Mouse (Mus musculus) kidney, embryonic 16.5 days (tissue): ENCODE data around the gene Pou5f2. TPM values are rescaled to one million over a fixed set of nuclear protein-coding genes. Genes with fewer than 3 reads are reported as not detected.

ENCODE experiments used
- ATAC-seq: fragments of 200-750 bp; cut with Nextera tagmentation; 2 replicates; pipeline ENCODE4 v1.8.0; 2017; ENCODE audit warnings: moderate TSS enrichment; ENCODE audit not compliant: low FRiP score, low TSS enrichment
- H3K27ac ChIP-seq: fragments of 300-500 bp; sonication (generic); 2 replicates; pipeline ENCODE4 v1.5.1; 2014; ENCODE audit warnings: low read length
- H3K27me3 ChIP-seq: fragments of 300-500 bp; sonication (generic); 2 replicates; pipeline ENCODE4 v1.6.1; 2014; ENCODE audit warnings: low read length, control low read depth, mixed read lengths; ENCODE audit not compliant: insufficient read depth
- H3K36me3 ChIP-seq: fragments of 300-500 bp; sonication (generic); 2 replicates; pipeline ENCODE4 v1.6.1; 2014; ENCODE audit warnings: low read length, control low read depth, mixed read lengths; ENCODE audit not compliant: insufficient read depth
- H3K4me1 ChIP-seq: fragments of 300-500 bp; sonication (generic); 2 replicates; pipeline ENCODE4 v1.6.1; 2014; ENCODE audit warnings: low read length, control low read depth, mixed read lengths; ENCODE audit not compliant: insufficient read depth
- H3K4me2 ChIP-seq: fragments of 300-500 bp; sonication (generic); replicated peaks from 2 replicates; pipeline ENCODE4 v1.6.1; 2014; ENCODE audit warnings: low read depth, low read length
- H3K4me3 ChIP-seq: fragments of 300-500 bp; sonication (generic); 2 replicates; pipeline ENCODE4 v1.5.1; 2014; ENCODE audit warnings: mild to moderate bottlenecking, low read length
- H3K9ac ChIP-seq: fragments of 300-500 bp; sonication (generic); replicated peaks from 2 replicates; pipeline ENCODE4 v1.6.1; 2014; ENCODE audit warnings: low read length
- H3K9me3 ChIP-seq: fragments of 300-500 bp; sonication (generic); 2 replicates; pipeline ENCODE4 v1.6.1; 2016; ENCODE audit warnings: low read length, control low read depth
- WGBS: fragments of 180-500 bp; shearing (Covaris S2); extraction: QIAGEN DNeasy Blood & Tissue Kit; methylation state at CpG from one replicate; pipeline ENCODE4 v1.1.7; 2014; 5-methylcytosine and 5-hydroxymethylcytosine counted together
- polyA plus RNA-seq: library from polyadenylated mRNA; unstranded; fragments of >200 nt; fragmentation: Nextera tagmentation; extraction: Ambion mirVana; gene quantifications from 2 replicates; pipeline ENCODE4 v1.2.1, GENCODE M21; 2015

Pou5f2 gene
- 0.81 and 2.3 TPM in 2 replicates for polyA plus RNA-seq

DNA sequence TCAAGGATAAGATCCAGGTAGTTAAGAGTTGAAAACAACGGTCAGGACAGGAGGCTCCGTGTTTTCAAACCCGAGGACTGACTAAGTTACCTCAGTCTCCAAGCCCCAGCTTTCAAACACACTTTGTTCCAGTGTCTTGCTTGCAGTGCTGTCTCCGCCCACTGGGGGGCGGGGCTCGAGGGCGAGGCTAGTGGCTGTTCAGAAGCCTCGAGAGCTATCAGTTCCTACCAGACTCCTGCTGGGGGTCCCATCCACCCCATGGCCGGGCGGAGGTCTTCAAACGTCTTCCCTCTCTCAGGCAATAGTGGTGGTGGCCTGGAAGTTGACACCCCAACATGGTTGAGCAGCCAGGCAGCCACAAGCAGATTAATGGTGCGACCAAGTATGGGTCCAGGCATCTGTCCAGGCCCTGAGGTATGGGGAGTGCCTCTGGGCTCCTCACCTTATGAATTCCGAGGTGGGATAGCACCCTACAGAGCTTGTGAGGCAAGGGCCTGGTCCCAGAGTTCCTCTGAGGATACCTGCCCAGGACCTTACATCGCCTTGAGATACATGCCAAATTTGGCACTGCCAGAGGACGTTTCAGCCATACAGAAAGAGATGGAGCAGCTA, at the start of gene Pou5f2:
TSS of gene Pou5f2 (plus strand) at position 220 of the 612 bp plus-strand sequence.
- Histone ChIP-seq H3K36me3 (no peaks in the 10 kb centered on the region), H3K9ac (no peak within 1 kb of the TSS), H3K4me1 (no peaks in the 10 kb centered on the region), H3K4me2 (no peak within 1 kb of the TSS), H3K4me3 (no peak within 1 kb of the TSS), H3K9me3 (no peaks in the 10 kb centered on the region), H3K27ac (no peak within 1 kb of the TSS), H3K27me3 (no peaks in the 10 kb centered on the region)
- 57% methylated on average over 15 of the region's 15 CpGs for WGBS
- ATAC-seq: no peak

DNA sequence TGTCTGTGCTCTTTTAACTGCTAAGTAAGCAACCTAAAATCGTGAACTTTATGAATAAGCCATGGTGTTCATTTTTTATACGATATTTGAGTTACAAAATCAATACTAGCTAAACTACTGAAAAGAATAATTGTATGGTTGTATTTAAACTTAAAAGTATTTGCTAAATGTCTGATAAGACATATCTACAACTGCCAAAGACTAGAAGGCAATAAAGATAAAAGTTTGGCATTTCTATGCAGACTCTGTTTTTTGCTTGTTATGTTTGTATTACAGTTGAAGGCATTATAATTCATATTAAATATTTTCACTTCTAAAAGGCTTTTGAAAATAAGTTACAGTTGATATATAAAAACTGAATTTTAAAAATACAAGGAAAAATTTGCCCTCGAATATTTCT, 48.5 kb upstream of the Pou5f2 start:
- Histone ChIP-seq H3K27me3 (no peaks in the 10 kb centered on the region), H3K4me1 (no peaks in the 10 kb centered on the region), H3K36me3 (no peaks in the 10 kb centered on the region), H3K27ac (no peak overlapping the region), H3K4me3 (no peak overlapping the region), H3K4me2 (no peak overlapping the region), H3K9me3 (no peaks in the 10 kb centered on the region), H3K9ac (no peak overlapping the region)
- ATAC-seq: no peak
- 84% methylated on average over 3 of the region's 3 CpGs for WGBS

DNA sequence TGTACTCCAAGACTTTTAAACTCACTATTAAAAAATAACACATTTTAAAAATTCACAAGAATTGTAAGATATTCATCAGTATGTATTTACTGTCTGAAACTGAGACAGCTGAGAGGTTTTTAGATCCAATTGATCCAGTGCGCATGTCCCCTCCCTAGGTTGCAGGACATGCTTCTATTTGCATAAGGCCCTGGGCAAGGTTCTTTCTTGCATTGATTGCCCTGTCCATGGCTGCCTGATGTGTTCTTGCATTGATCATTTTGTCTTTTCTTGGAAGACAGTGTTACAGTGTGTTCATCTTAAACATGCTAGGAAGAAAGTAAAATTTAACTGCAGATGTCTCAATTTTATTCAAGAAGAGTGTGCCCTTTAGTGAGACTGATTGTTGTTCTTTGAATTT, 47.6 kb upstream of the Pou5f2 start:
- ATAC-seq: no peak
- Histone ChIP-seq H3K27me3 (no peaks in the 10 kb centered on the region), H3K4me1 (no peaks in the 10 kb centered on the region), H3K36me3 (no peaks in the 10 kb centered on the region), H3K27ac (no peak overlapping the region), H3K9ac (no peak overlapping the region), H3K9me3 (no peaks in the 10 kb centered on the region), H3K4me2 (no peak overlapping the region), H3K4me3 (no peak overlapping the region)
- 94% methylated on average over 1 of the region's 1 CpGs for WGBS

DNA sequence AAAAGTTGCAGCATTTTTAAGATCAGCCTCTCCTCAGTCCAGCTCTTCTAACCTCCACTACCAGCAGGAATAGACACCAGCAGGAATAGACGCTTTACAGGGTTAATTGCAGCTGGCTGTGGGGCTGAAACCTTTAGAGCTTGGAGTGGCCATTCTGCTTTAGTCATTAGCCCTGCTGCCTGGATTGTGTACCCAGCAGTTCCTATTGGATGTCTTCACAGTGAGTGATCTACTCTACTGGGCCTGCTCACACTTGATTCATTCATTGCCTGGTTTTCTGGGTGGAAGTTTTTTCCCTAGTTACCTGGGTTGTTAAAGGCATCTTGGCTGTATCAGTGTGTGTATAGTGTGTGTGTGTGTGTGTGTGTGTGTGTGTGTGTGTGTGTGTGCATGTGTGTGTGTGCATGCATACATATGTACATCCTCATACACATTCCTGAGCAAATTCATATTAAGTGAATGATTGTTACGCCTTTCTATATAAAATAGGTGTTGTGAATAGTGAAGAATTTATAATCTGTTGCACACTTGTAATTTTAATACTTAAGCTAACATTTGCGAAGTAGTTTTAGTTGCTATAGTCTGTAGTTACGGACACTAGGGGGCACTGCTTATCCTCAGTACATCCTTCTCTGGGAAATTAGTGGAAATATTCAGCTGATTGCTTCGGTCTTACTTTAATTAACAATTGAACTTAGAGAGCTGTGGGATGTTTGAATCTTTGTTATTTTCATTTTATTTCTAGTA, 42.4 kb upstream of the Pou5f2 start:
- Histone ChIP-seq H3K9ac (no peak overlapping the region), H3K4me1 (no peaks in the 10 kb centered on the region), H3K4me2 (no peak overlapping the region), H3K4me3 (no peak overlapping the region), H3K27me3 (no peaks in the 10 kb centered on the region), H3K9me3 (no peaks in the 10 kb centered on the region), H3K36me3 (no peaks in the 10 kb centered on the region), H3K27ac (no peak overlapping the region)
- WGBS: 23% methylated on average over 5 of the region's 5 CpGs
- ATAC-seq: peak; percentile 39; the same call in 1 of the 2 replicates

DNA sequence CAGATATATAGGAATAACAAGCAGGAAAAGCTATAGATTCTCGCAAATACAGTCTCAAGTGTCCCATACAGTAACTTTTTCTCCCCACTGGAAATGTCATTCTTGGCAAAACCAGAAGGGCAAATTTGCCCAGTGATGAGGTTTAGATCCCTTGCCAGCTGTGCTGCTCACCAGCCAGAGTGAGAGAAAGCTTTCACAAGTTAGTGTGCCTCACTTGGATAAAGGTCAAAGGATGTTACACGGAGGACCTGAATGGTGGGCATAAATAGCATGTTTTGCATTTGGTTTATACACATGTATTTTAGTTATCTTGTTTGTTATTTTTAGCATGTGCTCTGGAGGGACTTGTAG, 41.9 kb upstream of the Pou5f2 start:
- H3K9ac ChIP-seq: no peak overlapping the region
- H3K36me3 ChIP-seq: no peaks in the 10 kb centered on the region
- H3K4me1 ChIP-seq: no peaks in the 10 kb centered on the region
- no peak overlapping the region for H3K27ac ChIP-seq
- ATAC-seq: no peak
- no peaks in the 10 kb centered on the region for H3K27me3 ChIP-seq
- H3K9me3 ChIP-seq: no peaks in the 10 kb centered on the region
- WGBS: 71% methylated on average over 2 of the region's 2 CpGs
- no peak overlapping the region for H3K4me2 ChIP-seq
- no peak overlapping the region for H3K4me3 ChIP-seq

DNA sequence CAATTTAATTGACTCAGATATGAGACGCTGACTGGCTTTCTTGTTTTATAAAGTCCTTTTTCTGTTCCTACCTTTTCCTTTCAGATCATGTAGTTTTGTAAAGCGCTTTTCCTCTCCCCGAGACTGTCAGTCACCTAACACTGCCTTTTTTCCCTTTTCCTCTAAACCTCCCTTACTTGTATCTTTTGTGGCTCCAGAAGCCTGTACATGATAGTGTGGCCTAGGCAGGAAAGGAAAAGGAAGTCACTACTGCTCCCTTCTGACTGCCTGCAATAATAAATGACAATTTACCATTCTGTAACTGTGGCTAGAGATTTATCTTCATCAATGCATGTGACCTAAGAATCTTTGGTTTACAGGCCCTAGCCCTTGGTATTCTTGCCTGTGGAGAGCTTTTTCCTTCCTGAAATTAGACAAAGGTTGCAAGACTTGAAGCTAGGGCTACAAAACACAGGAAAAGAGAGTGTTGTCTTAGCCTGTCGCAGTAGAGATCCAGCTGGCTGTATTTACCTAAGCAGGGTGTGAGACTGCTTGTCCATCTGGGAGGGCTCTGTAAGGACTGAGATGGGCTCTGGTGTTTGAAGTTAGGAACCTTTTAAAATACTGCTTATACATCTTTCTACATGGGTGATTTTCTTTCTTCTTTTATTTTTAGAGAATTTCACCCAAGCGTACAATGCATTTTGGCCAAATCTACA, 33.4 kb upstream of the Pou5f2 start:
- H3K27ac ChIP-seq: no peak overlapping the region
- no peak for ATAC-seq
- 64% methylated on average over 5 of the region's 5 CpGs for WGBS
- H3K9ac ChIP-seq: no peak overlapping the region
- H3K27me3 ChIP-seq: no peaks in the 10 kb centered on the region
- no peaks in the 10 kb centered on the region for H3K9me3 ChIP-seq
- H3K4me2 ChIP-seq: no peak overlapping the region
- no peaks in the 10 kb centered on the region for H3K4me1 ChIP-seq
- H3K36me3 ChIP-seq: no peaks in the 10 kb centered on the region
- H3K4me3 ChIP-seq: no peak overlapping the region

DNA sequence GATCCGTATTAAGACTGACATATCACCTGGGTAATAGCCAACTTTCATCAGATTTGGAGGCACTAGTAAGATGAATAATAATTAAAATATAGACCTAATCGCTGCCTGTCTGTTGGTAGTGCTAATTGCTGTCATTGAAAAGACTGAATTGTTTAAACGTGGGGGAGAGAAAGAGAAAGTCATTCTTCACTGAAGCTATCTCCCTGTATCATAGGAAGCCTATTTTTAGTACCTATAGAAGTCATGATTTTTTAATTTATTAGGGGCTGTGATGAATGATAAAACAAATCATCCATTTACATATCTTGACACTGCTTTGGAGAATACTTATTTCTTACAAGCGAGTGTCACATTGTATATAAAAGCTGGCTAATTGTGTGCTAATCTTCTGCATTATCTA, 20.1 kb upstream of the Pou5f2 start:
- no peaks in the 10 kb centered on the region for H3K9me3 ChIP-seq
- no peaks in the 10 kb centered on the region for H3K27me3 ChIP-seq
- no peak overlapping the region for H3K27ac ChIP-seq
- H3K4me1 ChIP-seq: no peaks in the 10 kb centered on the region
- 79% methylated on average over 4 of the region's 4 CpGs for WGBS
- H3K9ac ChIP-seq: no peak overlapping the region
- H3K36me3 ChIP-seq: no peaks in the 10 kb centered on the region
- ATAC-seq: no peak
- H3K4me2 ChIP-seq: no peak overlapping the region
- H3K4me3 ChIP-seq: no peak overlapping the region

DNA sequence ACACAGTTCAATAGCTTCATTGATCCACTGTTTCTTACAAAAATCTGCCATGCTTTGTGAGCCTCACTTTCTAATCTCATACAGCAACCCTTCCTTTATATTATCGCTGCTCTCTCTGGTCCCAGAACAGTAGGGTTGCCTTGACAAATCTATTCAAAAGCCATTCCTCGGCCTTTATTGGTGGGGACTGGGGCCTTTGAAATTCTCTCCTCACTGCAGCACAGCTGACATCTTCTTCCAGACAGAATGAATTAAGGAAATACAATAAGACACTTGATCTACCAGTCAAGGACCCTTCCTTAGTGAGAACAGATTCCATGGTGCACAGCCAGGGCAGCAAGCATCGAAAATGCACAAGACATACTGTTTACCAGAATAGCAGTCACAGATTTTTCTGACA, 19.4 kb upstream of the Pou5f2 start:
- Histone ChIP-seq H3K4me2 (no peak overlapping the region), H3K9ac (no peak overlapping the region), H3K4me1 (no peaks in the 10 kb centered on the region), H3K9me3 (no peaks in the 10 kb centered on the region), H3K4me3 (no peak overlapping the region), H3K27ac (no peak overlapping the region), H3K36me3 (no peaks in the 10 kb centered on the region), H3K27me3 (no peaks in the 10 kb centered on the region)
- 56% methylated on average over 3 of the region's 3 CpGs for whole genome bisulfite sequencing
- no peak for ATAC-seq

DNA sequence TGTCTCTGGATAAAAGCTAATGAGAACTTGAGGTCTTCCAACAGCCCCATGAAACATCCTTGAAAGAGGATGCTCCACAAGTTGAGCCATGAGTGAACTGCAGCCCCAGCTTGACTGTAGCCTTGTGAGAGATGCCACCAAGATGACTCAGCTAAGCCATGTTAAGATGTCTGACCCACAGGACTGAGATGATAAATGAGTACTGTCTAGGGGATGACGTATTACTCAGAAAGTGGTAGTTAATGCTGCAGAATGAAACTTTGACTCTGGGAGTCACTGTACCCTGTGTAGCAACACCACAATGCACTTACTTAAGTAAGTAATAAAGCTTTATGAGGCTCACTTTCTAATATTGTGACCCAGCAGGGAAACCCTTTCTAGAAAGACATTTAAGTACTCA, 14.5 kb upstream of the Pou5f2 start:
- 86% methylated on average over 1 of the region's 1 CpGs for whole genome bisulfite sequencing
- ATAC-seq: no peak
- Histone ChIP-seq H3K27me3 (no peaks in the 10 kb centered on the region), H3K9me3 (no peaks in the 10 kb centered on the region), H3K27ac (no peak overlapping the region), H3K4me3 (no peak overlapping the region), H3K4me2 (no peak overlapping the region), H3K4me1 (no peaks in the 10 kb centered on the region), H3K9ac (no peak overlapping the region), H3K36me3 (no peaks in the 10 kb centered on the region)

DNA sequence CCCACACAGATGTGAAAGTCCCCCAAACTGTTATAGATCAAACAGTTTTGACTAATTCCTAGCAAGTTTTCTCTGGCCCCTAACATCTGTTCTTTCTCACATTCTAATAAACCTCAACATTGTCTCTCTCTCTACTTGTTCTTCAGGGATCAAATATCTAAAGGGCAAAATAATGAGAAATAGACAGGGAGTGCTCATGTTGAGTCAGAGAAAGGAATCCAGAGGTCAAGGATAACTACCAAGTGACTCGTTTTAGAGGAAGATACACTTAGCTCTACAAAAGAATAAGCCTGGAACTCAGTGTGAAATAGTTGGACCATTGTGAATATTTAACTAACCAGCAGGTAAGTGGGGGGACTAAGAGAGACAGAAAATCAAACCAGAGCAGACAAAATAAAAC, 8.1 kb downstream of the Pou5f2 start:
- H3K4me1 ChIP-seq: no peaks in the 10 kb centered on the region
- no peak overlapping the region for H3K4me2 ChIP-seq
- no peaks in the 10 kb centered on the region for H3K36me3 ChIP-seq
- 20% methylated on average over 1 of the region's 1 CpGs for WGBS
- no peaks in the 10 kb centered on the region for H3K9me3 ChIP-seq
- ATAC-seq: no peak
- no peak overlapping the region for H3K27ac ChIP-seq
- no peaks in the 10 kb centered on the region for H3K27me3 ChIP-seq
- no peak overlapping the region for H3K4me3 ChIP-seq
- no peak overlapping the region for H3K9ac ChIP-seq
